Mouse (Mus musculus) cerebellum, adult 2 months (tissue): ENCODE measurements at regions not wholly inside any gene's neighbourhood (a gene's known extent, or its start where the extent isn't known, plus 50 kb on each side); places are given as distances from the start of the nearest gene placed in this dataset.

ENCODE experiments used
- CTCF ChIP-seq: fragments of 200-500 bp; IDR thresholded peaks from 2 replicates; pipeline ENCODE4 v1.5.1; 2011; ENCODE audit warnings: low read depth, mild to moderate bottlenecking, control low read depth, low read length, moderate library complexity, borderline replicate concordance; ENCODE audit not compliant: insufficient read depth
- POLR2A ChIP-seq: fragments of 200-500 bp; IDR thresholded peaks from 2 replicates; pipeline ENCODE4 v1.6.1; 2011; ENCODE audit warnings: low read length, control low read depth, borderline replicate concordance; ENCODE audit not compliant: insufficient read depth

GRCm38 (mm10) chr1:6973749-6974327 lies 2166.1 kb downstream of the Gm37988 start:
- no peak for TF ChIP-seq CTCF
- no peak for TF ChIP-seq POLR2A
